Mouse (Mus musculus) lung, adult 2 months (tissue): ENCODE data around the gene Mcf2l.

Experiments
- CTCF ChIP-seq: fragments of 200-500 bp; IDR thresholded peaks from 2 replicates; pipeline ENCODE4 v1.5.1; 2011; ENCODE audit warnings: mild to moderate bottlenecking, low read length, control low read depth; ENCODE audit not compliant: insufficient read depth
- POLR2A ChIP-seq: fragments of 200-500 bp; IDR thresholded peaks from 2 replicates; pipeline ENCODE4 v1.6.1; 2011; ENCODE audit warnings: low read depth, mild to moderate bottlenecking, control low read depth, low read length, borderline replicate concordance; ENCODE audit errors: extremely low read depth

- TF ChIP-seq CTCF (no peak), POLR2A (no peak)
These were observed at the start of gene Mcf2l for GRCm38 (mm10) chr8:12873357-12874046.
